Mouse (Mus musculus) kidney, embryonic 15.5 days (tissue): ENCODE measurements around the gene Psmb9. TPM values are rescaled to one million over a fixed set of nuclear protein-coding genes. Genes with fewer than 3 reads are reported as not detected.
"Not testable (repeated sequence)": the region's sequence is repeated elsewhere in the genome, so short reads cannot be mapped to it uniquely, and the experiment has no call there.

Experiments used
- ATAC-seq: fragments of 200-750 bp; cut with Nextera tagmentation; replicated peaks from 2 replicates; pipeline ENCODE4 v1.8.0; 2017; ENCODE audit warnings: moderate TSS enrichment; ENCODE audit not compliant: low FRiP score
- H3K27ac ChIP-seq: fragments of 300-500 bp; sonication (generic); 2 replicates; pipeline ENCODE4 v1.5.1; 2015; ENCODE audit warnings: mild to moderate bottlenecking, inconsistent platforms
- H3K27me3 ChIP-seq: fragments of 300-500 bp; sonication (generic); 2 replicates; pipeline ENCODE4 v1.6.1; 2015; ENCODE audit warnings: inconsistent platforms
- H3K36me3 ChIP-seq: fragments of 300-500 bp; sonication (generic); 2 replicates; pipeline ENCODE4 v1.6.1; 2015; ENCODE audit warnings: inconsistent platforms
- H3K4me1 ChIP-seq: fragments of 300-500 bp; sonication (generic); 2 replicates; pipeline ENCODE4 v1.6.1; 2015; ENCODE audit warnings: inconsistent platforms
- H3K4me2 ChIP-seq: fragments of 300-500 bp; sonication (generic); 2 replicates; pipeline ENCODE4 v1.6.1; 2015; ENCODE audit warnings: moderate library complexity, mild to moderate bottlenecking, inconsistent platforms
- H3K4me3 ChIP-seq: fragments of 300-500 bp; sonication (generic); replicated peaks from 2 replicates; pipeline ENCODE4 v1.5.1; 2015; ENCODE audit warnings: mild to moderate bottlenecking, inconsistent platforms
- H3K9ac ChIP-seq: fragments of 300-500 bp; sonication (generic); 2 replicates; pipeline ENCODE4 v1.6.1; 2015; ENCODE audit warnings: mild to moderate bottlenecking, inconsistent platforms
- H3K9me3 ChIP-seq: fragments of 300-500 bp; sonication (generic); replicated peaks from 2 replicates; pipeline ENCODE4 v1.6.1; 2016; ENCODE audit warnings: inconsistent platforms
- WGBS: fragments of 180-500 bp; shearing (Covaris S2); methylation state at CpG from one replicate; pipeline ENCODE4 v1.1.7; 2015; ENCODE audit warnings: mixed read lengths; 5-methylcytosine and 5-hydroxymethylcytosine counted together
- polyA plus RNA-seq: library from polyadenylated mRNA; unstranded; fragments of >200 nt; fragmentation: Nextera tagmentation; extraction: Ambion mirVana; gene quantifications from 2 replicates; pipeline ENCODE4 v1.2.1, GENCODE M21; 2015

Psmb9 gene
- polyA plus RNA-seq: 3.0 and 3.2 TPM in 2 replicates

- Histone ChIP-seq H3K36me3 (no peaks in the 10 kb centered on the region), H3K4me1 (peaks cover 17% of the 10 kb centered on the region), H3K4me3 (peak within 1 kb of the TSS; percentile 61), H3K27ac (peak within 1 kb of the TSS; percentile 54; the same call in 1 of the 2 replicates), H3K9me3 (no peaks in the 10 kb centered on the region), H3K9ac (peak within 1 kb of the TSS; percentile 59), H3K4me2 (peak within 1 kb of the TSS; percentile 97), H3K27me3 (peaks cover 85% of the 10 kb centered on the region)
- under 1% methylated on average over 46 of the region's 46 CpGs for WGBS
- peak; percentile 97 for ATAC-seq
Measured at GRCm38 (mm10) chr17:34187261-34187916, at the start of gene Psmb9, which contains the start of gene Tap1. Psmb9 (minus strand) TSS chr17:34187764. Tap1 (plus strand) TSS chr17:34187553.

GRCm38 (mm10) chr17:34236691-34237090 lies 49.1 kb upstream of the Psmb9 start:
- H3K9me3 ChIP-seq: peaks cover 4% of the 10 kb centered on the region; the same call in 1 of the 2 replicates
- no peaks in the 10 kb centered on the region; the same call in 1 of the 2 replicates for H3K27me3 ChIP-seq
- ATAC-seq: no peak
- H3K4me1 ChIP-seq: 0 out of 2 replicates have a peak, but pooled peaks cover 2% of the 10 kb centered on the region
- H3K36me3 ChIP-seq: no peaks in the 10 kb centered on the region
- no peak overlapping the region for H3K27ac ChIP-seq
- no peak overlapping the region for H3K9ac ChIP-seq
- 81% methylated on average over 5 of the region's 5 CpGs for WGBS
- H3K4me3 ChIP-seq: no peak overlapping the region
- no peak overlapping the region for H3K4me2 ChIP-seq

GRCm38 (mm10) chr17:34234926-34235325 lies 47.4 kb upstream of the Psmb9 start:
- Histone ChIP-seq H3K27ac (no peak overlapping the region), H3K4me1 (0 out of 2 replicates have a peak, but pooled peaks cover under 1% of the 10 kb centered on the region), H3K36me3 (no peaks in the 10 kb centered on the region), H3K27me3 (no peaks in the 10 kb centered on the region), H3K4me3 (no peak overlapping the region), H3K4me2 (no peak overlapping the region), H3K9me3 (no peaks in the 10 kb centered on the region), H3K9ac (no peak overlapping the region)
- peak; percentile 46; the same call in 1 of the 2 replicates for ATAC-seq
- 47% methylated on average over 9 of the region's 9 CpGs for WGBS

- ATAC-seq, H3K9ac ChIP-seq, H3K4me2 ChIP-seq, H3K4me3 ChIP-seq, H3K9me3 ChIP-seq, H3K27ac ChIP-seq, H3K4me1 ChIP-seq, H3K36me3 ChIP-seq, H3K27me3 ChIP-seq: not testable (repeated sequence)
- 93% methylated on average over 6 of the region's 7 CpGs for WGBS
Measured at GRCm38 (mm10) chr17:34232021-34232420, 44.5 kb upstream of the Psmb9 start.

- H3K27me3 ChIP-seq, H3K9me3 ChIP-seq, H3K4me1 ChIP-seq, H3K9ac ChIP-seq, H3K4me2 ChIP-seq, H3K27ac ChIP-seq, H3K4me3 ChIP-seq, ATAC-seq, H3K36me3 ChIP-seq: not testable (repeated sequence)
- 93% methylated on average over 9 of the region's 9 CpGs for WGBS
Measured at GRCm38 (mm10) chr17:34230971-34231370, 43.4 kb upstream of the Psmb9 start.

GRCm38 (mm10) chr17:34225911-34226310 lies 38.3 kb upstream of the Psmb9 start:
- ATAC-seq, H3K27ac ChIP-seq: not testable (repeated sequence)

GRCm38 (mm10) chr17:34225426-34225825 lies 37.9 kb upstream of the Psmb9 start:
- no peak overlapping the region for H3K27ac ChIP-seq
- H3K4me1 ChIP-seq: no peaks in the 10 kb centered on the region
- WGBS: 97% methylated on average over 8 of the region's 8 CpGs
- ATAC-seq: no peak
- no peak overlapping the region for H3K9ac ChIP-seq
- no peaks in the 10 kb centered on the region for H3K27me3 ChIP-seq
- no peak overlapping the region for H3K4me3 ChIP-seq
- no peaks in the 10 kb centered on the region for H3K36me3 ChIP-seq
- peaks cover 12% of the 10 kb centered on the region; the same call in 1 of the 2 replicates for H3K9me3 ChIP-seq
- H3K4me2 ChIP-seq: no peak overlapping the region

More at GRCm38 (mm10) chr17:34225911-34226310, 38.3 kb upstream of the Psmb9 start:
- not testable (repeated sequence) for H3K27me3 ChIP-seq, H3K36me3 ChIP-seq, H3K4me3 ChIP-seq, H3K9ac ChIP-seq, H3K4me2 ChIP-seq, H3K4me1 ChIP-seq
- H3K9me3 ChIP-seq: peaks cover 12% of the 10 kb centered on the region; the same call in 1 of the 2 replicates
- WGBS: 97% methylated on average over 14 of the region's 23 CpGs

GRCm38 (mm10) chr17:34224816-34225215 lies 37.3 kb upstream of the Psmb9 start:
- Histone ChIP-seq H3K4me2 (no peak overlapping the region), H3K27ac (no peak overlapping the region), H3K9ac (no peak overlapping the region), H3K4me3 (no peak overlapping the region), H3K9me3 (peaks cover 12% of the 10 kb centered on the region; the same call in 1 of the 2 replicates), H3K27me3 (no peaks in the 10 kb centered on the region), H3K36me3 (no peaks in the 10 kb centered on the region), H3K4me1 (no peaks in the 10 kb centered on the region)
- 93% methylated on average over 3 of the region's 3 CpGs for WGBS
- no peak for ATAC-seq

- not testable (repeated sequence) for H3K4me2 ChIP-seq, ATAC-seq, H3K9me3 ChIP-seq, H3K4me1 ChIP-seq, H3K27ac ChIP-seq, H3K4me3 ChIP-seq, H3K36me3 ChIP-seq, H3K27me3 ChIP-seq, H3K9ac ChIP-seq
- 96% methylated on average over 4 of the region's 16 CpGs for WGBS
Measured at GRCm38 (mm10) chr17:34220401-34220800, 32.8 kb upstream of the Psmb9 start.

- 99% methylated on average over 6 of the region's 7 CpGs for WGBS
Measured at GRCm38 (mm10) chr17:34219801-34220200, 32.2 kb upstream of the Psmb9 start.

GRCm38 (mm10) chr17:34219096-34219495 lies 31.5 kb upstream of the Psmb9 start:
- not testable (repeated sequence) for H3K9ac ChIP-seq, H3K4me1 ChIP-seq, H3K36me3 ChIP-seq, H3K9me3 ChIP-seq, H3K4me3 ChIP-seq, H3K27ac ChIP-seq, H3K4me2 ChIP-seq, ATAC-seq
- H3K27me3 ChIP-seq: peaks cover 21% of the 10 kb centered on the region
- WGBS: 86% methylated on average over 9 of the region's 11 CpGs

More at GRCm38 (mm10) chr17:34219801-34220200, 32.2 kb upstream of the Psmb9 start:
- peaks cover 14% of the 10 kb centered on the region; the same call in 1 of the 2 replicates for H3K27me3 ChIP-seq
- not testable (repeated sequence) for ATAC-seq, H3K36me3 ChIP-seq, H3K4me3 ChIP-seq, H3K4me2 ChIP-seq, H3K9ac ChIP-seq, H3K9me3 ChIP-seq, H3K27ac ChIP-seq, H3K4me1 ChIP-seq

GRCm38 (mm10) chr17:34218675-34219074 lies 31.1 kb upstream of the Psmb9 start:
- no peaks in the 10 kb centered on the region for H3K36me3 ChIP-seq
- no peak overlapping the region for H3K27ac ChIP-seq
- no peak overlapping the region for H3K4me2 ChIP-seq
- WGBS: 81% methylated on average over 11 of the region's 11 CpGs
- no peak overlapping the region for H3K4me3 ChIP-seq
- H3K9ac ChIP-seq: no peak overlapping the region
- no peaks in the 10 kb centered on the region for H3K9me3 ChIP-seq
- ATAC-seq: no peak
- H3K27me3 ChIP-seq: peaks cover 25% of the 10 kb centered on the region
- 0 out of 2 replicates have a peak, but pooled peaks cover 5% of the 10 kb centered on the region for H3K4me1 ChIP-seq
